Mouse (Mus musculus) olfactory bulb, adult 2 months (tissue): ENCODE results near the gene 4933415A04Rik. TPM values are rescaled to one million over a fixed set of nuclear protein-coding genes. Genes with fewer than 3 reads are reported as not detected.

ENCODE experiments used
- H3K27ac ChIP-seq: fragments of 200-500 bp; 2 replicates; pipeline ENCODE4 v1.5.1; 2012; ENCODE audit warnings: low read depth, low read length; ENCODE audit not compliant: insufficient read depth
- H3K4me1 ChIP-seq: fragments of 200-500 bp; 2 replicates; pipeline ENCODE4 v1.6.1; 2012; ENCODE audit warnings: low read length; ENCODE audit not compliant: control insufficient read depth, insufficient read depth
- H3K4me3 ChIP-seq: fragments of 200-500 bp; 2 replicates; pipeline ENCODE4 v1.5.1; 2012; ENCODE audit warnings: mild to moderate bottlenecking, low read depth, low read length, moderate library complexity; ENCODE audit not compliant: insufficient read depth
- CTCF ChIP-seq: fragments of 200-500 bp; IDR thresholded peaks from 2 replicates; pipeline ENCODE4 v1.5.1; 2012; ENCODE audit warnings: low read depth, mild to moderate bottlenecking, low read length, moderate library complexity; ENCODE audit not compliant: insufficient read depth
- POLR2A ChIP-seq: fragments of 200-500 bp; IDR thresholded peaks from 2 replicates; pipeline ENCODE4 v1.6.1; 2012; ENCODE audit warnings: mild to moderate bottlenecking, low read depth, low read length, moderate library complexity; ENCODE audit not compliant: insufficient read depth
- WGBS: fragments of 180-500 bp; shearing (Covaris S2); methylation state at CpG from one replicate; pipeline ENCODE4 v1.1.7; 2018; 5-methylcytosine and 5-hydroxymethylcytosine counted together
- polyA plus RNA-seq: library from polyadenylated mRNA; stranded (reverse); fragments of >200 nt; gene quantifications from 2 replicates; pipeline ENCODE4 v1.2.4, GENCODE M21; 2012; ENCODE audit warnings: low replicate concordance; ENCODE audit not compliant: missing spikeins, insufficient read depth, insufficient read length

4933415A04Rik gene
- polyA plus RNA-seq, 1 experiment: not detected

DNA sequence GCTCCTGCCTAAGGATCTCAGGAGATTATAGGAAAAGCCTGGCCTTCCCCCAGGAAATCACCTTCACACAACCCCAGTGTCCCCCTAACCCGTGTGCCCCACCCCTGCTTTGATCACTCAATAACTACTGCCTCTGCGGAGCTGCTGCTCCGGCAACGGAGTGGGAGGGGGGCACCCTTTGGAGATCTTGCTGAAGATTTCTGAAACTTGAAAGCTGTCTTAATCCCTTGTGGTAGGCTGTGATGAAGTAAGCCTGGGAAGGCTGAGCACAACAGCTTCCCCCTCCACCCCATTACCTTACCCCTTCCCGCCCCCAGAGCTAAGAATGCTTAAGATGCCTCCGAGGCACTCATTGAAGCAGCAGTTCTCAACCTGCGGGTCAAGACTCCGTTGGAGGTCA, 21.0 kb upstream of the 4933415A04Rik start:
- peaks cover 10% of the 10 kb centered on the region for H3K4me1 ChIP-seq
- TF ChIP-seq POLR2A (no peak), CTCF (no peak)
- no peak overlapping the region for H3K4me3 ChIP-seq
- WGBS: 63% methylated on average over 8 of the region's 8 CpGs
- H3K27ac ChIP-seq: no peak overlapping the region

- TF ChIP-seq POLR2A (no peak), CTCF (no peak)
- H3K27ac ChIP-seq: no peak overlapping the region
- H3K4me1 ChIP-seq: peaks cover 10% of the 10 kb centered on the region
- no peak overlapping the region for H3K4me3 ChIP-seq
- WGBS: 77% methylated on average over 5 of the region's 5 CpGs
Measured at GRCm38 (mm10) chr11:43566696-43567095, 20.1 kb upstream of the 4933415A04Rik start.

GRCm38 (mm10) chr11:43568263-43568662, 18.6 kb upstream of the 4933415A04Rik start:
- Histone ChIP-seq H3K27ac (no peak overlapping the region), H3K4me3 (no peak overlapping the region), H3K4me1 (peaks cover 10% of the 10 kb centered on the region)
- TF ChIP-seq POLR2A: no peak
- peak; percentile 34; the same call in 1 of the 2 replicates for TF ChIP-seq CTCF
- 73% methylated on average over 5 of the region's 5 CpGs for WGBS

DNA sequence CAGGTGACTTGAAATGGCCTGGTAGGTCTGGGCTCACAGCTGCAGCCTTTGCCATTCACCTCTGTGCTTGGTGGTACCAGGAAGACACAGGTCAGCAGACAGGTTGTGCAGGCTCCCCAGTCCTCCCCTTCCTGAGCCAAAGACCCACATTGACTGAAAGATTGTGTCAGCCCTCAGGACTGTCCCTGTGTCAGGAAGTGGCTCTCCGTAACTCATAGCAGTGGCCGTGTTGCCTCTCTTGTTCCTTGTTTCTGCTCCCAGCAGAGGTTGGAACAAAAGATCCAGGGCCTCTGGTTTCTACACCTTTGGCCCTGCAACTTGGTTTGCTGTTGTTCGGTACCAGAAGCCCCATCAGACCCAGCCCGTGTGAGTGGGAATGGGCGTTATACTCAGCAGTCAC, 17.7 kb upstream of the 4933415A04Rik start:
- Histone ChIP-seq H3K27ac (no peak overlapping the region), H3K4me3 (no peak overlapping the region), H3K4me1 (peaks cover 10% of the 10 kb centered on the region)
- no peak for TF ChIP-seq CTCF
- TF ChIP-seq POLR2A: no peak
- 66% methylated on average over 5 of the region's 5 CpGs for WGBS

GRCm38 (mm10) chr11:43569595-43569994, 17.2 kb upstream of the 4933415A04Rik start:
- TF ChIP-seq POLR2A (no peak), CTCF (no peak)
- peaks cover 10% of the 10 kb centered on the region for H3K4me1 ChIP-seq
- H3K27ac ChIP-seq: no peak overlapping the region
- H3K4me3 ChIP-seq: no peak overlapping the region
- WGBS: 40% methylated on average over 11 of the region's 11 CpGs

DNA sequence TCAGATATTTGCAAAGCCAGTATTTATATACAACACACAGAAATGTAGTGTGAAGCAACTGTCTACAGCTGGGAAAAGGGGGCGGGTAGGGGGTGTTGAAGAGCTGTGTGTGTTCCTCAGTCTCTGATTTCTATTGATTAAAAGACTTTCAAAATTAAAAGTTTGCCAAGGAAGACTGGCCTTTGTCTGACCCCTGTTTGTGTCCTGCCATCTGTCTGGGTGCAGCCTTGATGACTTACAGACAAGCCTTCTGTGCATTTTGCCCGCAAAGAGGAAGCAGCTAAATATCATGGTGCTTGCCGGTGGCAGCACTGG, 11.8 kb upstream of the 4933415A04Rik start:
- H3K4me3 ChIP-seq: no peak overlapping the region
- no peak overlapping the region for H3K27ac ChIP-seq
- TF ChIP-seq POLR2A (no peak), CTCF (no peak)
- H3K4me1 ChIP-seq: peaks cover 8% of the 10 kb centered on the region; the same call in 1 of the 2 replicates
- 44% methylated on average over 3 of the region's 3 CpGs for WGBS

DNA sequence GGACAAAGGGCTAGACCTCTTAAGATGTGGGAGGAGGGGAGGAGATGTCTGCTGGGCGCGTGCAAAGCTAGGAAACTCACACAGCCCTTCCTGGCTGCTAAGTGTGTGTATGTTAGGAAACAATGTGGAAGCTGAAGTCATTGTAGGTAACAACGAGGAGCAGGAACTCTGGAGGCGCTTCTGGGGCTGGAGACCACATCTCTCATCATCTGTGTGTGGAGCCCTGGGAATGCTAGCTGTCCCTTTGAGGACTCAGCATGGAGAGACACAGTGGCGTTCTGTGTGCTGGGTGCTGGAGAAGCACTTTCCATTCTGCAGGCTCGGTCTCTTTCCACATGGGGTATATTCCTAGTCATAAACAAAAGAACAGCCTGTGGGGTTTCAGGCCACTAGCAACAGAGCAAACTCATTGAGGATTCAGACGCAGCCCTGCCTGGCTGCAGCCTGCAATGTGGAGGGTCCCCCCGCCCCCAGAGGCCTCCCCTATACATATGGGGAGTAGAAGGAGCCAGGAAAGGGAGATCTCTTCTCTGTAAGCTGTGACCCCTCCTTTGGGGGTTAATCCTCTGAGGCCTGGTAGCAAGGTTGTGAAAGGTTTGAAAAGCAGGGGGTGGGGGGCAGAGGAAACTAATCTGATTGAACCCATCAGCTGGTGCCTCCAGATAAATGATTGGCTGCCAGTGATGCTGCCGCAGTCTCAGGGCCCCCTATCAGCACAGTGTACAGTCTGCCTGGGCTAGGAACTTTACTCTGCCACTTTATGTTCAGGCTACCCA, 11.3 kb upstream of the 4933415A04Rik start:
- peaks cover 8% of the 10 kb centered on the region; the same call in 1 of the 2 replicates for H3K4me1 ChIP-seq
- H3K4me3 ChIP-seq: no peak overlapping the region
- TF ChIP-seq POLR2A (no peak), CTCF (no peak)
- H3K27ac ChIP-seq: no peak overlapping the region
- WGBS: 38% methylated on average over 9 of the region's 9 CpGs

DNA sequence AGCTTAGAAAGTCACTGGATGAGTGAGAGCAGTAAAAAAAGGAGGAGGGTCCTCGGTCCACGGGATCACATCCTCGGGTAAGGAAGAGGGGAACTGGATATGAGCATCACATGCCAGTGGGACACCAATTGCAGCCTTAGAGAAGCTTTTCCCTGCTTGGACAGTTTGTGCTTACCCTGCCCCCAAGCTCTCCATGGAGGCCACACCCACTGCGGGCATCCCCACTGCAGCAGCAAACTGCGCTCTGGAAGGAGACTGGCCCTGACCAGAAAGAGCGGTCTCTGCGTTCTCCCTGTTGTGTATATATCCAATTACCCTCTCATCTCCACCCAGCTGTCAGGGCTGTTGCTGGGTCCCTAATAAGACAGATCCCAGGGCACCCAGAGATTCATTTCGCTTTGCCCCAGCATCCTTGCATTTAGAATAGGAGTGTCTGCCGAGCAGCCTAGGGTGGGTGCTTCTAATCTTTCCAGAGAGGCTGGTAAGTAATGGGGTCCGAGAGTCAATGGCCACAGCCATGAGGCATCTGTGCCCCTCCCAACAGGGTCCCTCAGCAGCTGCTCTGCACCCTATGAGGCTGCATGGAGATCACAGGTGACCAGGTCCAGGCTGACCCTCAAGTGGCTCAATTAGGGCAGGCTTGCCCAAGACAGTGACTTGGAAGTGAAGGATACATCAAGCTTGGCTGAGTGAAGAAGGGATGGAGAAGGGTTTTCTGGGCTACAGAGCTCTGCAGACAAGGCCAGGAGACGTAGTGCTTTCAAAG, 8.9 kb upstream of the 4933415A04Rik start:
- Histone ChIP-seq H3K4me3 (no peak overlapping the region), H3K4me1 (peaks cover 8% of the 10 kb centered on the region; the same call in 1 of the 2 replicates), H3K27ac (no peak overlapping the region)
- 74% methylated on average over 11 of the region's 11 CpGs for WGBS
- no peak for TF ChIP-seq POLR2A
- no peak for TF ChIP-seq CTCF

GRCm38 (mm10) chr11:43585211-43586005, 1.4 kb upstream of the 4933415A04Rik start:
- Histone ChIP-seq H3K4me1 (no peaks in the 10 kb centered on the region), H3K4me3 (no peak overlapping the region), H3K27ac (no peak overlapping the region)
- TF ChIP-seq POLR2A (no peak), CTCF (no peak)
- WGBS: 94% methylated on average over 22 of the region's 22 CpGs
